ENCODE assay signal across 9 mouse cellular contexts in the genomic region with DNA sequence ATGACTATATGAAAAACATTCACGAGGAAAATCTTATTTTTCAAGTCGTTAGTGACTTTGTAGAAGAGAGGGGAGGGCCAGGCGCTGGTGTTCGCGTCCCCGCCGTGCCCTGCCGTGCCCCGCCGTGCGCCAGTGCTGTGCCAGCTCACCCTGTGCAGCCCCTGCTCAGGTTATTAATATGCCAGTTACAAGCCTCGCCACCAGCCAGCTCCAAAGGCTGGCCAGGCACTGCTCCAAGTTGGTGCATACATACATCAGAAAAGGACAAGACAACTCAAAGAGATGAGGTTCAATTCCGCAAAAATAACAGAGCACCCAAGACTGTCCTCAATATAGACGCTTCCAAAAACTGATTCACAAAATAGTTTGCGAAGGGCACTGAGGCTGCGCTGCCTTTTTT. TPM values are rescaled to one million over a fixed set of nuclear protein-coding genes. Genes with fewer than 3 reads are reported as not detected.
DNase-seq lines count a peak whose midpoint lies in the region; ATAC-seq and TF ChIP-seq lines count a peak whose summit lies in the region.
"Had no signal": no experiment of that assay in that cellular context is flagged by ENCODE, and none has a peak within 500 bp of the region (broad histone marks: within the 10 kb centered on the region; RNA-seq: fewer than 3 reads in every experiment).

No protein-coding gene starts in this region.

- no peaks in the 10 kb centered on the region for H3K36me3 ChIP-seq in heart, embryonic 13.5 days

- H3K9ac ChIP-seq in heart, embryonic 13.5 days: no peak overlapping the region
- H3K9ac ChIP-seq: lung, embryonic 14.5 days had no signal

- ATAC-seq in heart, embryonic 13.5 days (ENCODE audit: extremely low read depth, insufficient number of reproducible peaks, low FRiP score, low TSS enrichment): no peak
- ATAC-seq in erythroblast, adult 5-6 weeks (replicated peaks; ENCODE audit: low FRiP score, poor library complexity, severe bottlenecking): no peak

- peak overlapping the region; percentile 84 for H3K27ac ChIP-seq in left cerebral cortex, adult 2 months
- H3K27ac ChIP-seq in heart, embryonic 13.5 days (replicated peaks): no peak overlapping the region; the same call in 1 of the 2 replicates

- peak overlapping the region; percentile 7; the same call in 1 of the 2 replicates for H3K4me3 ChIP-seq in left cerebral cortex, adult 2 months
- H3K4me3 ChIP-seq in heart, embryonic 13.5 days: no peak overlapping the region

- no peak for TF ChIP-seq CTCF in left cerebral cortex, adult 2 months (IDR thresholded peaks at IDR 0.05)

- no peaks in the 10 kb centered on the region for H3K9me3 ChIP-seq in heart, embryonic 13.5 days

- peaks cover 76% of the 10 kb centered on the region for H3K4me1 ChIP-seq in heart, embryonic 13.5 days

- H3K27me3 ChIP-seq in heart, embryonic 13.5 days (replicated peaks): no peaks in the 10 kb centered on the region

- WGBS in heart, embryonic 13.5 days: 85% methylated on average over 16 of the region's 16 CpGs

- DNase-seq in frontal cortex, adult 2 months (ENCODE audit: extremely low spot score in 1 of 2, low spot score in 1 of 2): peak; percentile 36 to 70
- no peak for DNase-seq in frontal cortex, postnatal 10 days (ENCODE audit: low spot score in 2 of 2)
- peak; percentile 36 to 55 for DNase-seq in left cerebral cortex, adult 2 months (ENCODE audit: extremely low spot score in 1 of 2, low spot score in 2 of 2)
- DNase-seq in left cerebral cortex, postnatal 10 days (ENCODE audit: extremely low spot score in 1 of 2, low spot score in 2 of 2): no peak
- peak; percentile 31 for DNase-seq in right cerebral cortex, postnatal 14 days
- no peak for DNase-seq in spleen, postnatal 36 days (ENCODE audit: low spot score in 2 of 2)
- DNase-seq: lung, embryonic 14.5 days had no signal

- intact Hi-C loops in left cerebral cortex, adult 2 months (cut with DNase I): loop anchor here (1.0 kb wide), 3 partner anchors 9 to 51 kb away; partner anchors contain the start of gene Smurf1
- intact Hi-C loops in left cerebral cortex, postnatal 10 days (cut with DNase I): no loop called here

- H3K4me2 ChIP-seq in heart, embryonic 13.5 days: peak overlapping the region; percentile 30; the same call in 1 of the 2 replicates
- H3K4me2 ChIP-seq: lung, embryonic 14.5 days had no signal

RNA-seq across cellular contexts. Expression of gene Smurf1, which starts 51.7 kb away (rescaled TPM):
- polyA plus RNA-seq in frontal cortex, adult 2 months (2012; rRNA removed): 25.6 and 28.2 TPM in 2 replicates
- 10 to 100 TPM; 35.2 to 40.7 TPM for total RNA-seq in left cerebral cortex, adult 2 months (2021)
- total RNA-seq in left cerebral cortex, postnatal 10 days (2021): 10 to 100 TPM; 39.4 to 40.2 TPM
- polyA plus RNA-seq in heart, embryonic 13.5 days (2015; fragmentation: Nextera tagmentation; extraction: Ambion mirVana): 12.1 and 12.4 TPM in 2 replicates
- total RNA-seq in erythroblast, adult 5-6 weeks (2015; ENCODE audit: low replicate concordance): 1.5 TPM in 2 replicates
- total RNA-seq in erythroblast, adult 5-6 weeks (2017; ENCODE audit: low replicate concordance): 1.1 and 2.1 TPM in 2 replicates

Comparison
In these comparisons a context has a peak if more than half of its experiments do, and no peak if none do; other contexts are left out.
1. DNase-seq: peak in frontal cortex, adult 2 months (2 of 2), left cerebral cortex, adult 2 months (2 of 2) and right cerebral cortex, postnatal 14 days (single experiment); none in frontal cortex, postnatal 10 days (0 of 2), left cerebral cortex, postnatal 10 days (0 of 2) and spleen, postnatal 36 days (0 of 2).
2. RNA of gene Smurf1, which starts 51.7 kb away (total RNA-seq): 35.2 to 40.7 TPM in left cerebral cortex, adult 2 months and 39.4 to 40.2 TPM in left cerebral cortex, postnatal 10 days; 1.1 to 2.1 TPM in erythroblast, adult 5-6 weeks; every median in the first group is over 10 times any median in the second.